Mouse (Mus musculus) heart, adult 2 months (tissue): ENCODE data around the gene Uts2. TPM values are rescaled to one million over a fixed set of nuclear protein-coding genes. Genes with fewer than 3 reads are reported as not detected.

Source experiments
- DNase-seq, 2 experiments: peaks; one replicate each; pipeline ENCODE4 v3.0.0; 2021
- H3K27ac ChIP-seq: fragments of 200-600 bp; 2 replicates; pipeline ENCODE4 v1.8.1; 2022
- H3K27me3 ChIP-seq: fragments of 200-500 bp; 2 replicates; pipeline ENCODE4 v1.6.1; 2012; ENCODE audit warnings: mild to moderate bottlenecking, low read length, inconsistent platforms, mixed read lengths; ENCODE audit not compliant: control insufficient read depth, insufficient read depth
- H3K36me3 ChIP-seq: fragments of 200-500 bp; 2 replicates; pipeline ENCODE4 v1.6.1; 2012; ENCODE audit warnings: low read length, inconsistent platforms; ENCODE audit not compliant: control insufficient read depth, insufficient read depth
- H3K4me1 ChIP-seq: fragments of 200-500 bp; 2 replicates; pipeline ENCODE4 v1.6.1; 2011; ENCODE audit warnings: low read length; ENCODE audit not compliant: control insufficient read depth, insufficient read depth
- H3K4me3 ChIP-seq: fragments of 200-600 bp; 2 replicates; pipeline ENCODE4 v1.8.1; 2022
- H3K79me2 ChIP-seq: fragments of 200-500 bp; replicated peaks from 2 replicates; pipeline ENCODE4 v1.6.1; 2012; ENCODE audit warnings: mild to moderate bottlenecking, inconsistent platforms, low read length, moderate library complexity, mixed read lengths; ENCODE audit not compliant: control insufficient read depth, insufficient read depth
- H3K9ac ChIP-seq: fragments of 200-500 bp; 2 replicates; pipeline ENCODE4 v1.6.1; 2012; ENCODE audit warnings: low read depth, mild to moderate bottlenecking, control low read depth, inconsistent platforms, low read length, mixed read lengths
- CTCF ChIP-seq: fragments of 200-600 bp; IDR thresholded peaks from 2 replicates; pipeline ENCODE4 v1.8.1; 2022; ENCODE audit warnings: antibody characterized with exemption, mild to moderate bottlenecking, moderate library complexity
- EP300 ChIP-seq: fragments of 200-500 bp; IDR thresholded peaks from 2 replicates; pipeline ENCODE4 v1.6.1; 2011; ENCODE audit warnings: low read depth, low read length, control low read depth; ENCODE audit not compliant: insufficient read depth
- POLR2A ChIP-seq: fragments of 200-500 bp; IDR thresholded peaks from 2 replicates; pipeline ENCODE4 v1.6.1; 2011; ENCODE audit warnings: mild to moderate bottlenecking, low read depth, low read length, control low read depth; ENCODE audit not compliant: insufficient read depth
- WGBS: fragments of 180-500 bp; shearing (Covaris S2); methylation state at CpG from one replicate; pipeline ENCODE4 v1.1.7; 2018; 5-methylcytosine and 5-hydroxymethylcytosine counted together
- intact Hi-C: fragments of 180-260 bp; cut with DNase I; formaldehyde crosslinking; loops from one replicate; pipeline ENCODE4 v1.15.1; 2025
- polyA plus RNA-seq: library from polyadenylated mRNA; depleted of rRNA; stranded (reverse); fragments of >200 nt; gene quantifications from 2 replicates; pipeline ENCODE4 v1.2.3, GENCODE M21; 2012
- total RNA-seq, 2 experiments: library from RNA; stranded (reverse); gene quantifications; 2 replicates each; pipeline ENCODE4 v1.2.3; 2021

Gene Uts2
- total and polyA plus RNA-seq, 3 experiments: not detected

GRCm38 (mm10) chr4:151024152-151024551 is 27.3 kb downstream of the Uts2 start:
- Histone ChIP-seq H3K36me3 (no peaks in the 10 kb centered on the region), H3K4me1 (no peaks in the 10 kb centered on the region), H3K9ac (no peak overlapping the region), H3K27ac (no peak overlapping the region), H3K79me2 (no peaks in the 10 kb centered on the region), H3K27me3 (no peaks in the 10 kb centered on the region), H3K4me3 (no peak overlapping the region)
- intact Hi-C loops: no loop called here
- TF ChIP-seq CTCF (no peak), POLR2A (no peak), EP300 (no peak)
- DNase-seq: no peak
- 48% methylated on average over 9 of the region's 9 CpGs for WGBS

GRCm38 (mm10) chr4:151027001-151027400 is 30.1 kb downstream of the Uts2 start:
- intact Hi-C loops: no loop called here
- no peak for TF ChIP-seq EP300
- peak; percentile 82 for TF ChIP-seq CTCF
- Histone ChIP-seq H3K36me3 (no peaks in the 10 kb centered on the region), H3K79me2 (no peaks in the 10 kb centered on the region), H3K27ac (no peak overlapping the region), H3K9ac (no peak overlapping the region), H3K4me1 (no peaks in the 10 kb centered on the region), H3K27me3 (no peaks in the 10 kb centered on the region), H3K4me3 (no peak overlapping the region)
- no peak for DNase-seq
- WGBS: 54% methylated on average over 6 of the region's 6 CpGs

- no peaks in the 10 kb centered on the region for H3K27me3 ChIP-seq
- no peak overlapping the region for H3K9ac ChIP-seq
- no peak overlapping the region for H3K4me3 ChIP-seq
- no peaks in the 10 kb centered on the region for H3K79me2 ChIP-seq
- intact Hi-C loops: no loop called here
- WGBS: 89% methylated on average over 7 of the region's 7 CpGs
- H3K36me3 ChIP-seq: peaks cover 4% of the 10 kb centered on the region
- TF ChIP-seq CTCF (no peak), EP300 (no peak), POLR2A (no peak)
- H3K4me1 ChIP-seq: peaks cover 1% of the 10 kb centered on the region; the same call in 1 of the 2 replicates
- no peak for DNase-seq
- no peak overlapping the region for H3K27ac ChIP-seq
Observed at GRCm38 (mm10) chr4:151036521-151036920, 39.6 kb downstream of the Uts2 start.

GRCm38 (mm10) chr4:151037800-151038199 is 40.9 kb downstream of the Uts2 start:
- WGBS: 95% methylated on average over 11 of the region's 11 CpGs
- Histone ChIP-seq H3K4me1 (peaks cover 4% of the 10 kb centered on the region), H3K79me2 (no peaks in the 10 kb centered on the region), H3K36me3 (peaks cover 10% of the 10 kb centered on the region), H3K27ac (no peak overlapping the region), H3K9ac (no peak overlapping the region), H3K4me3 (no peak overlapping the region), H3K27me3 (no peaks in the 10 kb centered on the region)
- DNase-seq: no peak
- TF ChIP-seq CTCF: no peak
- no peak for TF ChIP-seq EP300
- TF ChIP-seq POLR2A: no peak
- intact Hi-C loops: no loop called here

GRCm38 (mm10) chr4:151041506-151041905 is 44.6 kb downstream of the Uts2 start:
- H3K36me3 ChIP-seq: peaks cover 13% of the 10 kb centered on the region
- intact Hi-C loops: no loop called here
- H3K27ac ChIP-seq: no peak overlapping the region; the same call in 1 of the 2 replicates
- H3K79me2 ChIP-seq: no peaks in the 10 kb centered on the region
- peak overlapping the region; percentile 28; the same call in 1 of the 2 replicates for H3K9ac ChIP-seq
- no peak overlapping the region for H3K4me3 ChIP-seq
- TF ChIP-seq POLR2A (no peak), EP300 (no peak), CTCF (no peak)
- no peaks in the 10 kb centered on the region for H3K27me3 ChIP-seq
- WGBS: 61% methylated on average over 5 of the region's 5 CpGs
- peaks cover 11% of the 10 kb centered on the region for H3K4me1 ChIP-seq
- no peak for DNase-seq

- peaks cover 13% of the 10 kb centered on the region for H3K36me3 ChIP-seq
- no peaks in the 10 kb centered on the region for H3K79me2 ChIP-seq
- no peaks in the 10 kb centered on the region for H3K27me3 ChIP-seq
- peaks cover 11% of the 10 kb centered on the region for H3K4me1 ChIP-seq
- intact Hi-C loops: no loop called here
- WGBS: 31% methylated on average over 5 of the region's 5 CpGs
- H3K27ac ChIP-seq: peak overlapping the region; percentile 93
- H3K4me3 ChIP-seq: peak overlapping the region; percentile 79; the same call in 1 of the 2 replicates
- no peak for TF ChIP-seq CTCF
- peak; percentile 75 for TF ChIP-seq POLR2A
- peak overlapping the region; percentile 80 for H3K9ac ChIP-seq
- peak; percentile 39 to 44 for DNase-seq
Observed at GRCm38 (mm10) chr4:151043281-151043680, 46.4 kb downstream of the Uts2 start.
